Mouse (Mus musculus) mouse trophoblast stem cell (cell line): ENCODE results near the gene Tacc2.

Experiments
- in situ Hi-C, 2 experiments: fragments of 300-500 bp; cut with MseI, MboI; formaldehyde crosslinking; loops; 2 replicates in 1 of 2; 3 replicates in 1 of 2; pipeline ENCODE4 v1.15.1; 2025

The Tacc2 gene

DNA sequence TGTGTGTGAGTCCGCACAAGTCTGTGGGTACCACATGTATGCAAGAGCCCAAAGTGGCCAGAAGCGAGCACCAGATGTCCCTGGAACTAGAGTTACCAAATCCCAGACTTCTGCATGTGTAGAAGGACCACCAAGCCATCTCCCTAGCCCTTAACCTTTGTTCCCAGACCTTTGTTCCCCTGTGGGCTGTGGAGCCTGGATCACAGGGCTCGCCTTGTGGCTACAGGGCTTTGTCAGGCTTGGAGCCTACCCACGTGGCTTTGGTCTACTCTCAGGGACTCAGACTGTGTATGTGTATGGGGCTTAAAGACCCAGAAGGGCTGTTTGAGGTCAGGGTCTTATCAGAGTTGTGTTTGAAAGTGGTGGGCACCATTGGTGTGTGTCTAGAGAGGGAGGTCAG is 111.4 kb downstream of the Tacc2 start:
- in situ Hi-C loops: no loop called here

DNA sequence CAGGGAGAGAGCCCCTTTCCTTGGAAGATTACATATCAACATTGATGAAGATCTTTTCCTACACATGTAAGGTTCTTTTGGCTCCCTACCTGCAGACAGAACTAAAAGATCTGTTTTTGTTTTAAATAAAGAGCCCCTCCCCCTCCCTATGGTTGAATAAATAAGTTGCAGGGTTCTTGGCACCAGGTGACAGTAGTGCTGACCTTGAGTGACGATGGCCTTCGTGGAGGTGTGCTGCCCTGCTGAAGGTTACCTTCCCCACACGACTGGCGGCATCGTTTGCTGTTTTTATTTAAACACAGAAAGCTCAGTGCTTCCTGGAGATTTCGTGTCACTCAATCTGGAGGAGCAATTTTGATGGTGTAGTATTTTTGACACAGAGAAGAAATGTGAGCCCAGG is 113.6 kb downstream of the Tacc2 start:
- in situ Hi-C loops: no loop called here

DNA sequence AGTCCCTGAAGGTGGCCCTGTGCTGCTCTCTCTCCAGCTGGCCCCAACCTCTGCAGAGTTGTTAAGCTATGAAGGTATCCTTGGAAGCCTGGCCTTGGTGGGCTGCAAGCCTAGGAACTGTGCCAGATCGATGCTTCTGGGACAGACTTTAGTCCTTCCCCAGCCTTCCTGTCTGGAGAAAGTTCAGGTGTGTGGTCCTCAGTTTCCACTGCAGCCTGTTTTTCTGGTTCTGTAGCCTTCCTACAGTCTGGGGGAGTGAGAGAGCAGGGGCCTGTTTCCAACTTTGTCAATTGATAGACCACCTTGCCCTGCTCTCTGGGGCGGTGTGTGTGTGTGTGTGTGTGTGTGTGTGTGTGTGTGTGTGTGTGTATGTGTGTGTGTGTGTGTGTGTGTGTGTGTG is 114.7 kb downstream of the Tacc2 start:
- in situ Hi-C loops: no loop called here

DNA sequence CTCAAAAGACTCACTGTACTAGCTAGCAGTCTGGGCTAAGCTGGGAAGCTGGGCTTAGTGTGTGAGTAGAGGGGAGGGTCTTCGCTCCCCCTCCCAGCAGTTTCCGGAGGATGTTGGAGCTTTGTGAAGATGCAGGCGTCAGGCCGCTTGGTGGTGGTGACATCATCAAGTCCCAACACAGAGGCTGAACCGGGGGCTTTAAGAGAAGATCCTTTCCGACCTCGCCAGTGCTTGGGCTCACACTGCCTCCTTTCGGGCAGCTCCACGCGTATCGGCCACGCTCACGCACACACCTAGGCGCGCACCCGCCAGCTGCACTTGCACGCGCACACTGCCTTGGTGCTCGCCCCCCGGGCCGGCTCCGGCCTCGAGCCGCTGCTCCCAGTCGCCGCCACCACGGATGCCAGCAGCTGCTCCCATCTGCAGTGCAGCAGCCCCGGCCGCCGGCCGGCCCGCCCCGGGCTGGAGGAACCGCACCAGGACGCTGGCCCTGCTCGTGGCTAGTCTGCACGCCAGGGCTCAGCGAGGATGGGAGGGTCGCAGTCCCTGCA is 115.2 kb downstream of the Tacc2 start:
- in situ Hi-C loops: no loop called here

DNA sequence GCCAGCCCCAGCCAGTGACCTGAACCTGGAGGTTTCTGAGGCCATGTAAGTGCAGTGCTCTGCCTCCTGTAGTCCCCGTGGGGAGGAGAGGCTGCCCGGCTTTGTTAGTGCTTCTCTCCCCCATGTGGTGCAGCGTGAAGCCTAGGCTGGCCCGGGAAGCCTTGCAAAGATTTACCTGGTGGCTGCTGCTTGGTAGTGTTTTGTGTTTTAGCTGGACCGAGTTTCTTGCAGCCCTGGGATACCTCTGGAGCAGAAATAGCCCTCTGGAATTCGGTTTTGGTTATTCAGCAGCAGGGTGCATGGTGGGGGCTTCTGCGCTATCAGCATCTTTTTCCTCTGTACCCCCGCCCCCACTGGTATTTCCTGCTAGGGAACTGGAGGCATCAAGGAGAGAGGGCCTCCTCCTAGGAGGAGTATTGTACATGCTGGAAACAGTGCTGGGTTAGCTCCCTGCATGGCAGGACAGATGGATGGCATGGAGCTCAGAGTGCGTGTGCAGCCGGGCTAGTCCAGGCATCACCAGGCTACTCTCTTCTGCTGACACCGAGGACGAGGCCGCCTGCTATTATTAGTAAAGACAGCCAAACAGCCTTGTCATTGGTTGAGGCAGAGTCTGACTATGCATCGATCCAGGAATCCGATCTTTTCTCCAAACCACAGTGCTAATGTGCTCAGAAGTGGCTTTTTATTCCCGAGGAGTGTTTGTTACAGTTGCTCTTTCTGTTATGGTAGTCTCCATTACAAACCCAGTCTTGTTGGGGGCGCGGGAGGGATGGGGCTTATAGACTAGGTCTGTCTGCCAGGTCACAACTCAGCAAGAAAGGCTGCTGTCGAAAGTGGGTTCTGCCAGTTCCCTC is 115.9 kb downstream of the Tacc2 start:
- in situ Hi-C loops: no loop called here

DNA sequence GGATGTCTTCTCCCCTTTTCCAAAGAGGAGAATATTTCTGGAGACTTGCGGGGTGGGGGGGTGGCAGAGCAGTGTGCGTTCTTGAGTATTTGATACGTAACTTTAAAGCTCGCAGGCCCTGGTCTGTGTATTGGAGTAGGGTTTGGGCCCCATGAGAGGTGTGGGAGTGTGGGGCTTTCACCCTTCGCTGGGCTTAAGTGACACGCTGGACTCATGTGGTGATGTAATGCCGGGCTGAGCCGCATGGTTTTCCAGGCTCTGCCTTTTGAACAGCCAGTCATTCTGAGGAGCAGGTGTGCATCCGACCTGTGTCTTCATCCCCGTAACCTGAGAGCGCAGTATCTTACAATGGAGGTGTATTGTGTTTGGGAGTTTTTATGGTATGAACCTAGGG is 116.6 kb downstream of the Tacc2 start:
- in situ Hi-C loops: no loop called here

DNA sequence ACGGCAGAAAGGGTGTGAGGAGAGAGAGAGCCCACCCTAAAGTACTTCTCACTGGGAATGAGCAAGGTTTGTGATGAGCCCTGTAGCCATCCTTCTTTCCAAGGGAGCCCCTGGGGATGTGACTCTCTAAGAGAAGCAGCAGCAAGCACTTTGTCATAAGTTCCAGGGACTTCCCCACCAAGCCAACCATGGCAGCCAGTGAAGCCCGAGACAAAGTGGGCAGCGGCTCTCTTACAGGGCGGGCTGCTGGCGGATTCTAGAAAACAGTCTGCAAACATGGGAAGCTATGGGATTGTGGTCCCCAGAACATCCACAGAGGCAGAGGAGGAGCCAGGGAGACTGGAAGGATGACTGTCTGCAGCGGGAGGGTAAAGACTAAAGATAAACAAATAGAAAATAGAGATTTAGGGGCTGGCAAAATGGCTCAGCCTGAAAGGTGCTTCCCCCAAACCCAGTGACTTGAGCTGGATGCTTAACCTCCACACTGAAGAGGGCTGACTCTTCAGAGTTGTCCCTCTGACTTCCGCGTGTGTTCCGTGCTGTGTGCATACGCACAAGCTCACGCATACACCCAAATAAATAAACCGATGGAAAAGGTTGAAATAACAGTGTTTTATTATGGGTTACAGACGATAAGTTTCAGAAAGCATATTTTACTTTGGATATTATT is 118.6 kb downstream of the Tacc2 start:
- in situ Hi-C loops: no loop called here

DNA sequence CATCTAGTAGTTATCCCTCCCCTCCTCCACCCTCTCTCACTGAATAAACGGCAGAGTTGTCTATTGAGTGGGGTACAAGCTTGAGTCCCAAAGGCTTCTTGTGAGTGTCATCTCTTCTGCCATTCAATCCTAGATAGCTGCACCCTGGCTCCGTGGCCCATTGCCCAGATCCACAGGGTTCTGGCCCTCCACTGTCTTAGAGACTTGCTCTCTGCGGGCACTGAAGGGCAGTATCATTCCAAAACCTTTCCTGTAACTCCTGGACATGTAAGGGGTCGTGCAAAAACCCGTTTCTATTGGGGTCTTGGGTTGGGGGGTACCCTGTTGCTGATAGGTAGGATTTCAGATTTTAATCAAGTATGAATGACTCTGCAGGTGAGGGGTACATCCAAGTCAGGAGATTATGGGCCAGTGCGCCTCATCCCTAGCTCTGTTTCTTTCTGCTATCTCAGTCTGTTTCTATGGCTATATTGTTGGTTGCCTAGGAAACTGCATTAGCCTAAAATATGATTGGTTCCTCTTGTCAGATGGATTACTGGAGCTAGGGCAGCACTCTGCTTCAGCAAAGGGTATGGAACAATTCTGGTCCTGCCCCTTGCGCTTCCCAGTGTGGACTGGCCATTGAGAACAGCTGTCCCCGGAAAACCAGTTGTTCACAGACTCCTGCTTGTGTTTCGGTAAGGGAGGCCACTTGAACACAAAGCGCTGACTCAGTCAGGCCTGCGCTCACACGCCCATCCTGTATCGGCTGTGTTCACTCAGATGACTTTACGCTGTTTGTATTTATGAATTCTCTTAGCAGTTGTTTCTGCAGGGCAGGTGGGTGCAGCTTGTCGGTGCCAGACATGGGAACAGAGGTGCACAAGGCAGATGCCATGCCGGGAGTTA is 119.4 kb downstream of the Tacc2 start:
- in situ Hi-C loops: no loop called here

DNA sequence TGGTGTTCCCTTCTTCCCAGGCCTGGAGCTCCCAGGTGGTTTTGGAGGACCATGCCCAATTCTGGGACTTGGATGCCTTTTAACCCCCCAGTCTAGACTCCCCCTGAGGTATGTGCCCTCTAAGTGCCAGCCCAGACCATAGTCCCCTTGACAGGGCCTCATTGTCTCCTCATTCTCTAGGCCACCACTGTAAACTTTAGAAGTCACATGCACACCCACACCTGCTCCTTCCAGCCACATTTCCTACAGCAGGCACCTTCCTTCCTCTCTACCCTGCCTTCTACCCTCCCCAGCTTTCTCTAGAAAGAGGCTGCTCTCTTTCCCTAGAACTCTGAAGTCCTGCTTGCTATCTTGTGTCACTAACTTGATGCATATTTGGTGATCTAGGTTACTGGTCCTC is 121.2 kb downstream of the Tacc2 start:
- in situ Hi-C loops: no loop called here

DNA sequence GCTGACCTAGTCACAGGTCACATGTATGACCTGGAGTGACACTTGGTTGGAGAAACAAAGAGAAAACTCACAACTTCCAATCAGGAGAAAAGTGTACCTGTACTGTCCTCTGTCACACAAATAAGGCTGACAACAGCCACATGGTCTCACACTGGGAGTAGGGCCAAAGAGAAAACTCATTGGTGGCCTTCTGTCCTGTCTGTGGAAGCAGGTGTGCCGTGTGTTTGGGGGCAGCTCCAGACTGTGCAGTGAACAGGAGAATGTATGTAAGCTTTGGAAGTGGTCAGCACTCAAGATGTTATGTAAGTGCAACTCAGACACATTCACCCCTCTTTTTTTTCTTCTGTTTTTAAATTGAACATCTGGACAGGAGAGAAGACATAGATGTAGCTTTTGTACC is 124.1 kb downstream of the Tacc2 start:
- in situ Hi-C loops: no loop called here

DNA sequence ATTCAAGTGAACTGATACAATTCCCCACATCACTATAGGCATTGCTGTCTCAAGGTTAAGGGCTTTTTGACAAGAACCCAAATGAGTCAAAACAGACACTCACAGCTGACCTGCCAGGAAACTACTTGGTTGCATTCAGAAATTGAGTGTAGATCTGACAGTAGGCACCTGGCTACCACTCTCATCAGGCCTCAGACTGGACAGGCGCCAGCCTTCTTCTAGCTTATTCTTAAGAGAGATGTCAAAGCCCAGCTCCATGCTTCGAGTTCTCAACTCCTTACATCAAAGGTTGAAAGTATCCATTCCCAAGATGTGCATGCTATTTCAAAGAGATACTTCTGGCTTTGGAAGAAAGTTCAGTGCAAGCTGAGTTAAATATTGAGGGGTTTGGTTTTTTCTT is 128.0 kb downstream of the Tacc2 start:
- in situ Hi-C loops: no loop called here

DNA sequence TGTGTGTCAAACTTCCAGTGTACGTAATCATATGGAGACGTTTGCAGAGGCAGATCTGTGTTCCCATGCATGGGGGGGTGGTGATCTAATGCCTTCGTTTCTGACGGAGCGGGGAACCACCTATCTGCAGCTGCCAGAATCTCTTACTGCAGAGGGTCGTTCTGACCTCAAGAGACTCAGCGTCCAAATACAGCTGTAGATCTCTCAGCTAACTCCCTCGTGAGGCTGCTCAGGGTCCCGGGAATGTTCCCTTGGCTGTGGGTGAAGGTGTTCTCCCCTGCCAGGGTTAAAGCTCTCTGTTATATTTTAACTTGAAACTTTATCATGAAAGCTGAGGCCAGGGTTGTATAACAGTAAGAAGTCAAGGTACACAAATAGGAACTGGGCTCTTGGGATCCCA is 131.7 kb downstream of the Tacc2 start:
- in situ Hi-C loops: no loop called here

DNA sequence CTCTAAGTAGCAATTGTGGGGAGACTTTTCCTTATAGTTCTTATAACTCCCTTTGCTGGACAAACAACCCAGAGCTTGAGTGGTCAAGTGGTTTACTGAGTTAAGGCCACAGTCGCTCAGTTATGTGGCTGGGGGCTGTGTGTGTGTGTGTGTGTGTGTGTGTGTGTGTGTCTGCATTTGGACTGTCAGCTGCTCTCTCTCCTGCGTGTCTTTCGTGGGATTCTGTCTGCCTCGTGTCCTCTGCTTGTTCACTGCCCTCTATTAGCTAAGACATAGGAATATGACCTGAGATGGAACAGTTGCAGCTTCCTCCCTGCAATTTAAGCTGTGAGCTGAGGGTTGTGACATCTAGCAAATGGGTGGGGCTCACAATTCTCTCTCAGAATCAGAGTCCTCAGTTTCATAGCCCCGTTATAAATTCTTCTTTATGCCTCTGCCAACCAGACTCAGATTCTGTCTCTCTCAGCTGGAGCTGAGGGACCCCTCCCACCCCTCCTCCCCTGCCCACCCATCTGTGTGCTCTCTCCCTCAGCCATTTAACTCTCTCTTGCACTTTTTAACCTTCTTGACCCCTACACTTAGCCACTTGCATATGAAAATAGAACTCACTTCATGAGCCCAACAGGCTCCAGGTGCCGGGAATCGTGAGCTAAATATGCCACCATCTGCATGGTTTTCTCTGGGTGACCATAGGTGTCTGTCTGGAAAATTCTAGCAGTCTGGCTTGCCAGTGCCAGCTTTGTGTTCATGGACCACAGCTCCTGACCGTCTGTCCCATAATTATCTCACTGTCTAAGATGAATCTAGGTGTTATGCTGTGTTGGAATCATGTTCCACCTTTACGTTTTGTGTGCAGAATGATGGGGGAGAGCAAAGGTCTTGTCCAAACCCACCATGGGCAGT is 132.4 kb downstream of the Tacc2 start:
- in situ Hi-C loops: no loop called here

DNA sequence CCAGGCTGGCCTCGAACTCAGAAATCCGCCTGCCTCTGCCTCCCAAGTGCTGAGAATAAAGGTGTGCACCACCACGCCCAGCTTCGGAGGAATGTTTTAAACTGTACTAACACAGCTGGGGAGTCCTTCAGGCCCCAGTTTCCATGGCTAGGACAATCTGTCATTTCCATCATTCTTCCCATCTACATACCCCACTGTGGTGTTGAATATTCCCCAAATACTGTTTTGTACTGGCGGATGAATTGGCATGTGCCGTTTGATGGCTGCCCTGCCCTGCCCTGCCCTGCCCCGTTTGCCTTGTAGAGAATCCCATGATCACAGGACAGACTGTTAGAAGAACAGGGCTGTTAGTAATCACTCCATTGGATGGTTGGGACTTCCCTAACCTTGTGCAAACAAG is 134.6 kb downstream of the Tacc2 start:
- in situ Hi-C loops: no loop called here

DNA sequence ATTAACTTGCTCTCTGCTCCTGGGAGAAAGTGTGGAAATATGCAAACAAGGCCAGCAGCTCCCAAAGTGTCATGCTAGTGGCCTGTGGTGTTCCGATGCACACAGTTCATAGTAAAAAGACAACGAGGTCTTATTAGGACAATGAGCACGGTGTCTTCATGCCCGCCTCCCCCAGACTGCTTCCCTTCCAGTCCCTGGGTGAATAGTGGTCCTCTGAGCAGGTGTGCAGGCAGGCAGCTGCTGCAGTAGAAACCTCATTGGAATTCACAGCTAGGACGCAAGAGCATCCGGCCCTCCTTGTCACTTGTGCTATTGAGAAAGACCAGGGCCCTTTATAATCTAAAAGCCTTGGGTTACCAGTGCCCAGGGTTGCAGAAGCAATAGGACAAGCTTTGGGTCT is 136.1 kb downstream of the Tacc2 start:
- in situ Hi-C loops: no loop called here

DNA sequence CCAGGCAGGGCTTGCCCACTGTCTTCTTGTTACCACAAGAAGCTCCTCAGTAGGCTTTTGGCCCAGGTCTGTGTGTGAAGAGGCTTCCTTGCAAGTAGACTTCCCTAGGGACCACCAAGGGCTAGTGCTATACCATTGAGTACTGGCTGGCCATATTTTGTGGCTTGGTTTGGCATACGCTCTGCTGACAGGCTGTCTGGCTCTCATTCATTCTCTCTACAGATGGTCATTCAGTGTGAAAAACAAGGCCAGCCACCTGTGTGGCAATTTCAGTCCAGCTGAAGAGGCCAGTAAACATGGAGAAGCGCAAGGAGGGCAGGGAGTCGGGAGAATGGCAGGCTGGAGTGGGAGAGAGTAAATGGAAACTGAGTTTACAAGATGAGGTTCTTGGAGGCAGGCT is 138.2 kb downstream of the Tacc2 start:
- in situ Hi-C loops: no loop called here

DNA sequence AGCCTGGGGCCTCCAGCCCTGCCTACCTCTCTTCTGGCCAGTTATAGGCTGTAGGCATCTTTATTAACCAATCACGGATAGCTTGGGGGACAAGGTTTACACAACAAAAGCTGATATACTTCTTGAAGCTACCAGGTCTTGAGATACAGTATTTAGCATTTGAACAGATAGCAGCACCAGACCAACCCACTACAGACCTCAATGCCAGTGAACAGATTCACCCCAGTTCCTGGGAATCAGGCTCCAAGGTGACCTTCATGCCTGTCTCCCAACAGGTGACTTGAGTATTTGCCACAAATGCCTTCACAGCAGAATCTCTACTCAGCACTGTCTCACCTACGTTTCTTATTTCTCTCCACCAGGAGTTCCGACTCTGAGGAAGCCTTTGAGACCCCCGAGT is 139.1 kb downstream of the Tacc2 start:
- in situ Hi-C loops: no loop called here

DNA sequence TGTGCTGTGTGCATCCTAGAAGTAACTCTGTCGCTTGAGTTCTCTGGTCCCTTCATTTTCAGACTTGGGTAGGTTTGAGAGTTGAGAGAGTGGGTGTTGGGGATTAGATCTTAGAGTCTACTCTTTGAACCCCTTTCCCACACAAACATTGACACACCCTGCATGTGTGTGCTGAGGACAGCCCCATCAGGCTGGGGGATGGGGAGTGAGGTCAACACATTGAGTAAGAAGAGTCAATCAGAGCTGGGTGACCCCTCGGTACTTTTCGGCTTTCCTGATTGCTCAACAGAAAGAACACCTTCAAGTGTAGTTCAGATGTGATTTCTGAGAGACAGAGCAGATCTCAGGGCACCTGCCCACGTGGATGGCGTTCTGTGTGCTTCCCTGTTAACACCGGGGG is 139.8 kb downstream of the Tacc2 start:
- in situ Hi-C loops: no loop called here

DNA sequence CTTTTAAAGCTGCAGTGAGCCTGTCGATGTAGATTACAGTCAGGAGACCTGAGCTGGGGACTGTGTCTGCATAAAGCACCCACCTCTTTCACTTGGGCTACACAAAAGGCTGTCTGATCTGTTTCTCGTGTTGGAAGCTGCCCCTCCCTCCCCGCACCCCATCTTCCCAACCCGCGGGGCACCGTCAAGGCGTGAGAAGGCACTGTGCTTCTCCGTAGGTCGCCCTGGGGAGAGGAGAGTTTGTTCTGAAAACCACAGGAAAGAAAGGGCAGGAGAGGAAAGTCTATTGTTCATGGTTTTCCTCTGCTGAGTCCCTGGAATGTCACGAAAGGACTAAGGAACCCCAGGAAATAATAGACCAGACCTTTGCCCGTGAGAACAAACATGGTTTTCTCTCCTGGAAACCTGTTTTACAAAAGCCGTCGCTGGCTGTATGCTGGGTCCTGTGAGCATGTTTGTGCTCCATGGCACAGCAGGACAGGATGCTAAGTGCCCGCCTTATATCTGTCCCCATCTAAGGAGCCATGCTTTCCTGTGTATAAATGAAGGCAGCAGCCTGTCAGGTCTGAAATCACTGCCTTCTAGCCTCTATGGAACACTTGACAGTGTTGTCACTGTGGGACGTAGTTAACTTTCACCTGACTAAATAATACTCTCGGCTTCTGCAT is 142.8 kb downstream of the Tacc2 start:
- in situ Hi-C loops: no loop called here

DNA sequence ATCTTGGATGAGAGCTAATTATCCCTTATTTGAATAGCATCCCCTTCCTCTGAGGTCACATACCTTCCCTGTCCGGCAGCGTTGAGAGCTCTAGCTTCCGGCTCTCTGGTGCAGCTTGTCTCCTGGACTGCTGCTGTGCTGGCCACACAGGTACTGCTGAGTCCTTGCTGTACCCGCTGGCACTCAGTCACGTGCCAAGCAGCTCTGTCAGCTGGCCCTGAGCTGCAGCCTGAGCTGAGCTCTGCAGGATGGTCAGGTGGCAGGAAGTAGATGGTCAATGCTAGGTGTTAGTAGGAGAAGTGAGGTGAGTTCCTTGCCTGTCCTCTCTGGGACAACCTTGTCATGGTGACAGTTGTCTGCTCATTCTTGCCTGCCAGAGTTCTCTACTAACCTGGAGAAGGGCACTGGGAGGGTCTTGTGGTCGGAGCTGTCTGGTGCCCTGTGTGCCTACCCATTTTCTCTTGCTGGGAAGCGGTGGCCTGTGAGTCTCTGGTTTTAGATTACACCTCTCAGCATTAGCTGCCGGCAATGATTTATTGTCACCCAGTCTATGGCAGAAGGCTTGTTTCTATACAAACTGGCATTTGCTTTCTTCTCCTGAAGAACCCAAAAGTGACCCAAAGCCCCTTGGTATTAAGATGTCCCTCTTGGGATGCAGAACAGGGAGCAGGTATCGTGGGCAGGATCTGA is 143.6 kb downstream of the Tacc2 start:
- in situ Hi-C loops: no loop called here
